10 mouse cellular contexts compared by ENCODE assay signal in the genomic region with DNA sequence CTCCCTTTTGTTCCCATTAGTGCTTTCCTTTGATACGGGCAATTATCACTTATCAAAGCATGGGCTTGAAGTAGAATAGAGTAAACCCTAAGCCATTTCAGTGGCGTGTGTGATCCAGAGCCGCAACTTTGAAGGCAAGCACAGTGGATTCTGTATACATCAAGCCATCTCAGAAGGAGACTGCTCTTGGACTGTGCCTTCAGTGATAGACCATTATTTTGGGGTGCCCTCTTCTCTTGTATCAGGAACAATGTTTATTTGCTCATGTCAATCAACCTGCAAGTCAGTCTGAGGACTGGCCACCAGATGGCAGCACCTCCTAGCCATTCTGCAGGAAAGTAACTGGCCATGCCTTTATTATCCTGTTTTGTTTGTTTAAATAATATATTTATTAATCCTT. TPM values are rescaled to one million over a fixed set of nuclear protein-coding genes. Genes with fewer than 3 reads are reported as not detected.
DNase-seq lines count a peak whose midpoint lies in the region; ATAC-seq lines count a peak whose summit lies in the region.
"Had no signal": no experiment of that assay in that cellular context is flagged by ENCODE, and none has a peak within 500 bp of the region (broad histone marks: within the 10 kb centered on the region; RNA-seq: fewer than 3 reads in every experiment).

No protein-coding gene starts in this region.

- no peaks in the 10 kb centered on the region for H3K9me3 ChIP-seq in forebrain, embryonic 13.5 days (replicated peaks)
- no peaks in the 10 kb centered on the region for H3K9me3 ChIP-seq in intestine, embryonic 16.5 days (ENCODE audit: control insufficient read depth, low read length)
- no peaks in the 10 kb centered on the region for H3K9me3 ChIP-seq in liver, embryonic 13.5 days (replicated peaks)
- no peaks in the 10 kb centered on the region for H3K9me3 ChIP-seq in neural tube, embryonic 11.5 days (ENCODE audit: control insufficient read depth, low read length)
- H3K9me3 ChIP-seq: embryonic facial prominence, embryonic 12.5 days; liver, embryonic 15.5 days had no signal

- H3K4me1 ChIP-seq in forebrain, embryonic 13.5 days: no peaks in the 10 kb centered on the region
- no peaks in the 10 kb centered on the region for H3K4me1 ChIP-seq in intestine, embryonic 16.5 days (ENCODE audit: control insufficient read depth, insufficient read depth, low read length)
- H3K4me1 ChIP-seq in liver, embryonic 13.5 days (replicated peaks): peaks cover 22% of the 10 kb centered on the region
- no peaks in the 10 kb centered on the region for H3K4me1 ChIP-seq in neural tube, embryonic 11.5 days (ENCODE audit: control insufficient read depth, insufficient read depth, low read length)
- H3K4me1 ChIP-seq: embryonic facial prominence, embryonic 12.5 days had no signal

- no peak overlapping the region for H3K9ac ChIP-seq in forebrain, embryonic 13.5 days
- no peak overlapping the region for H3K9ac ChIP-seq in intestine, embryonic 16.5 days (ENCODE audit: low read depth, low read length)
- H3K9ac ChIP-seq in liver, embryonic 13.5 days: no peak overlapping the region
- no peak overlapping the region for H3K9ac ChIP-seq in neural tube, embryonic 11.5 days (ENCODE audit: low read length)
- H3K9ac ChIP-seq: embryonic facial prominence, embryonic 12.5 days; liver, embryonic 15.5 days had no signal

- peak; percentile 48 for DNase-seq in ovary, postnatal 14 days (ENCODE audit: low spot score)
- no peak for DNase-seq in ovary, postnatal 10 days (ENCODE audit: low spot score)
- DNase-seq in c-Kit-negative CD71-positive TER-119-positive erythroid progenitor cells, embryonic 14.5 days (ENCODE audit: low read depth, low spot score): peak; percentile 76
- peak; percentile 64 for DNase-seq in liver, embryonic 13.5 days
- DNase-seq in neural tube, embryonic 11.5 days (ENCODE audit: low spot score): peak; percentile 63
- peak; percentile 68 for DNase-seq in thymus, postnatal 14 days

- no peaks in the 10 kb centered on the region for H3K36me3 ChIP-seq in forebrain, embryonic 13.5 days (ENCODE audit: poor library complexity, severe bottlenecking)
- peaks cover 16% of the 10 kb centered on the region; the same call in 1 of the 2 replicates for H3K36me3 ChIP-seq in intestine, embryonic 16.5 days (ENCODE audit: control insufficient read depth, insufficient read depth, low read length)
- H3K36me3 ChIP-seq in liver, embryonic 13.5 days: no peaks in the 10 kb centered on the region
- H3K36me3 ChIP-seq in neural tube, embryonic 11.5 days (ENCODE audit: control insufficient read depth, insufficient read depth, low read length): no peaks in the 10 kb centered on the region
- H3K36me3 ChIP-seq: embryonic facial prominence, embryonic 12.5 days; liver, embryonic 15.5 days had no signal

- H3K4me3 ChIP-seq in forebrain, embryonic 13.5 days: no peak overlapping the region
- no peak overlapping the region for H3K4me3 ChIP-seq in intestine, embryonic 16.5 days (ENCODE audit: low read length)
- H3K4me3 ChIP-seq in liver, embryonic 13.5 days (replicated peaks): no peak overlapping the region
- H3K4me3 ChIP-seq in neural tube, embryonic 11.5 days (ENCODE audit: low read depth, low read length): no peak overlapping the region
- H3K4me3 ChIP-seq: embryonic facial prominence, embryonic 12.5 days; liver, embryonic 15.5 days had no signal

- WGBS in forebrain, embryonic 13.5 days: 52% methylated on average over 3 of the region's 3 CpGs
- 58% methylated on average over 3 of the region's 3 CpGs for WGBS in intestine, embryonic 16.5 days
- WGBS in liver, embryonic 13.5 days (ENCODE audit: insufficient replicate concordance): 65% methylated on average over 3 of the region's 3 CpGs
- WGBS in neural tube, embryonic 11.5 days: 65% methylated on average over 3 of the region's 3 CpGs

- H3K4me2 ChIP-seq in forebrain, embryonic 13.5 days: no peak overlapping the region
- H3K4me2 ChIP-seq in intestine, embryonic 16.5 days (ENCODE audit: low read depth, low read length): no peak overlapping the region
- no peak overlapping the region for H3K4me2 ChIP-seq in liver, embryonic 13.5 days
- no peak overlapping the region for H3K4me2 ChIP-seq in neural tube, embryonic 11.5 days (ENCODE audit: low read depth)
- H3K4me2 ChIP-seq: embryonic facial prominence, embryonic 12.5 days; liver, embryonic 15.5 days had no signal

- no peak overlapping the region for H3K27ac ChIP-seq in forebrain, embryonic 13.5 days
- H3K27ac ChIP-seq in intestine, embryonic 16.5 days (ENCODE audit: low read length): no peak overlapping the region
- no peak overlapping the region for H3K27ac ChIP-seq in liver, embryonic 13.5 days
- no peak overlapping the region for H3K27ac ChIP-seq in neural tube, embryonic 11.5 days (ENCODE audit: low read depth, low read length)
- H3K27ac ChIP-seq: embryonic facial prominence, embryonic 12.5 days; liver, embryonic 15.5 days had no signal

- peak; percentile 55; the same call in 1 of the 2 replicates for ATAC-seq in forebrain, embryonic 13.5 days
- peak; percentile 10; the same call in 1 of the 2 replicates for ATAC-seq in intestine, embryonic 16.5 days
- no peak; the same call in 1 of the 2 replicates for ATAC-seq in liver, embryonic 13.5 days (ENCODE audit: low read depth)
- 0 out of 2 replicates have a peak, but pooled peaks have one; percentile 16 for ATAC-seq in neural tube, embryonic 11.5 days (ENCODE audit: insufficient read depth, low FRiP score, low TSS enrichment)

- H3K27me3 ChIP-seq in forebrain, embryonic 13.5 days: no peaks in the 10 kb centered on the region
- H3K27me3 ChIP-seq in intestine, embryonic 16.5 days (replicated peaks; ENCODE audit: control insufficient read depth, insufficient read depth, low read length): no peaks in the 10 kb centered on the region
- H3K27me3 ChIP-seq in liver, embryonic 13.5 days: no peaks in the 10 kb centered on the region
- no peaks in the 10 kb centered on the region for H3K27me3 ChIP-seq in neural tube, embryonic 11.5 days (ENCODE audit: control insufficient read depth, insufficient read depth, low read length)
- H3K27me3 ChIP-seq: embryonic facial prominence, embryonic 12.5 days; liver, embryonic 15.5 days had no signal

RNA-seq across cellular contexts. Expression of gene Eddm3b, which starts 11.0 kb away (rescaled TPM):
- polyA plus RNA-seq in forebrain, embryonic 13.5 days (2015; fragmentation: Nextera tagmentation; extraction: Ambion mirVana): not detected in 2 replicates
- polyA plus RNA-seq in intestine, embryonic 16.5 days (2015; fragmentation: Nextera tagmentation; extraction: Ambion mirVana): not detected in 2 replicates
- polyA plus RNA-seq in liver, embryonic 13.5 days (2015; fragmentation: Nextera tagmentation; extraction: Ambion mirVana): not detected in 2 replicates
- not detected in 2 replicates for polyA plus RNA-seq in neural tube, embryonic 11.5 days (2014; fragmentation: Nextera tagmentation; extraction: Ambion mirVana)
- polyA plus RNA-seq: embryonic facial prominence, embryonic 12.5 days; liver, embryonic 15.5 days had no signal

RNA-seq across cellular contexts. Expression of gene Ang, which starts 12.3 kb away (rescaled TPM):
- polyA plus RNA-seq in forebrain, embryonic 13.5 days (2015; fragmentation: Nextera tagmentation; extraction: Ambion mirVana): 0.93 and 1.8 TPM in 2 replicates
- 76.1 and 85.7 TPM in 2 replicates for polyA plus RNA-seq in intestine, embryonic 16.5 days (2015; fragmentation: Nextera tagmentation; extraction: Ambion mirVana)
- polyA plus RNA-seq in liver, embryonic 13.5 days (2015; fragmentation: Nextera tagmentation; extraction: Ambion mirVana): 3.7 and 4.6 TPM in 2 replicates
- polyA plus RNA-seq in neural tube, embryonic 11.5 days (2014; fragmentation: Nextera tagmentation; extraction: Ambion mirVana): 2.2 TPM in 2 replicates

RNA-seq across cellular contexts. Expression of gene Rnase4, which starts 12.3 kb away (rescaled TPM):
- 6.7 and 7.0 TPM in 2 replicates for polyA plus RNA-seq in forebrain, embryonic 13.5 days (2015; fragmentation: Nextera tagmentation; extraction: Ambion mirVana)
- 288 and 336 TPM in 2 replicates for polyA plus RNA-seq in intestine, embryonic 16.5 days (2015; fragmentation: Nextera tagmentation; extraction: Ambion mirVana)
- polyA plus RNA-seq in liver, embryonic 13.5 days (2015; fragmentation: Nextera tagmentation; extraction: Ambion mirVana): 14.1 and 15.7 TPM in 2 replicates
- polyA plus RNA-seq in neural tube, embryonic 11.5 days (2014; fragmentation: Nextera tagmentation; extraction: Ambion mirVana): 12.3 and 12.7 TPM in 2 replicates

RNA-seq across cellular contexts. Expression of gene Rnase6, which starts 20.5 kb away (rescaled TPM):
- polyA plus RNA-seq in forebrain, embryonic 13.5 days (2015; fragmentation: Nextera tagmentation; extraction: Ambion mirVana): 0.38 TPM in 1 of 2 replicates, not detected in the other
- 1.5 and 1.6 TPM in 2 replicates for polyA plus RNA-seq in intestine, embryonic 16.5 days (2015; fragmentation: Nextera tagmentation; extraction: Ambion mirVana)
- 2.6 and 2.7 TPM in 2 replicates for polyA plus RNA-seq in liver, embryonic 13.5 days (2015; fragmentation: Nextera tagmentation; extraction: Ambion mirVana)
- polyA plus RNA-seq in neural tube, embryonic 11.5 days (2014; fragmentation: Nextera tagmentation; extraction: Ambion mirVana): 0.22 and 0.57 TPM in 2 replicates

RNA-seq across cellular contexts. Expression of gene Olfr750, which starts 29.0 kb away (rescaled TPM):
- 0.03 TPM in 1 of 2 replicates, not detected in the other for polyA plus RNA-seq in forebrain, embryonic 13.5 days (2015; fragmentation: Nextera tagmentation; extraction: Ambion mirVana)
- polyA plus RNA-seq in intestine, embryonic 16.5 days (2015; fragmentation: Nextera tagmentation; extraction: Ambion mirVana): not detected in 2 replicates
- not detected in 2 replicates for polyA plus RNA-seq in liver, embryonic 13.5 days (2015; fragmentation: Nextera tagmentation; extraction: Ambion mirVana)
- not detected in 2 replicates for polyA plus RNA-seq in neural tube, embryonic 11.5 days (2014; fragmentation: Nextera tagmentation; extraction: Ambion mirVana)
- polyA plus RNA-seq: embryonic facial prominence, embryonic 12.5 days; liver, embryonic 15.5 days had no signal

Comparison
In these comparisons a context has a peak if more than half of its experiments do, and no peak if none do; other contexts are left out.
1. RNA of gene Ang, which starts 12.3 kb away (polyA plus RNA-seq): 76.1 to 85.7 TPM in intestine, embryonic 16.5 days; 3.7 to 4.6 TPM in liver, embryonic 13.5 days, 2.2 TPM in neural tube, embryonic 11.5 days and 0.93 to 1.8 TPM in forebrain, embryonic 13.5 days; every median in the first group is over 10 times any median in the second.
2. RNA of gene Rnase4, which starts 12.3 kb away (polyA plus RNA-seq): 288 to 336 TPM in intestine, embryonic 16.5 days; 14.1 to 15.7 TPM in liver, embryonic 13.5 days, 12.3 to 12.7 TPM in neural tube, embryonic 11.5 days and 6.7 to 7.0 TPM in forebrain, embryonic 13.5 days; every median in the first group is over 10 times any median in the second.